Mouse (Mus musculus): Measurements from ENCODE around the gene Ankrd13d. TPM values are rescaled to one million over a fixed set of nuclear protein-coding genes. Genes with fewer than 3 reads are reported as not detected.

Gene Ankrd13d
- polyA plus RNA-seq, 1 experiment from 2014 or later = 5.0 TPM

DNA sequence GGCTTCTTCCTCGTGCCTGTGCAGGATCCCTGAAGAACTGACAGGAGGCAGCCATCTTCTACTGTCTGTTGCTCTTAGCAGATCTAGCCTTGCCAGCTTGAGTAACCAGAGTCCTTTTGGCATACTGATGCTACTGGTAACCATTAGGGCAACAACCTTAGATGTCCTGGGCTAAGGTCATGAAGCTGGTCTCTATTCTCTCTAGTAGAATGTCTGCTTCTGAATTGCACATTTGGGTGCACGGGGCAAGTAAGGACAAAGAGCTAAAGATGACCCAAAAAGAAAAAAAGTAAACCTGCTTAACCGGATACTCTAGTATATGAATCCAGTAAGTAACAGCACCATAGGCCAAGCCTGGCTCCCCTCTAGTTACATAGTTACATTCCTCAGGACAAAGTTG is 43.2 kb upstream of the Ankrd13d start:
- TF ChIP-seq CTCF (IDR thresholded peaks at IDR 0.05; ENCODE audit: low read depth) = no peak
- no peak for TF ChIP-seq EP300 (optimal IDR thresholded peaks at IDR 0.05)
- Histone ChIP-seq H3K36me3 (ENCODE audit: control insufficient read depth, insufficient read depth, low read length) (peaks cover 35% of the 10 kb centered on the region), H3K9ac (ENCODE audit: low read length) (no peak overlapping the region), H3K4me3 (ENCODE audit: low read depth, low read length) (no peak overlapping the region), H3K27ac (replicated peaks) (no peak overlapping the region), H3K4me2 (replicated peaks; ENCODE audit: low read depth) (no peak overlapping the region), H3K27me3 (ENCODE audit: control insufficient read depth, insufficient read depth, low read length) (no peaks in the 10 kb centered on the region), H3K4me1 (replicated peaks; ENCODE audit: control insufficient read depth, insufficient read depth) (no peaks in the 10 kb centered on the region), H3K9me3 (ENCODE audit: control insufficient read depth, low read length) (no peaks in the 10 kb centered on the region)
- ATAC-seq (ENCODE audit: low FRiP score, low TSS enrichment) (no peak), DNase-seq (ENCODE audit: low spot score) (no peak)
- 69% methylated on average over 3 of the region's 3 CpGs for WGBS

DNA sequence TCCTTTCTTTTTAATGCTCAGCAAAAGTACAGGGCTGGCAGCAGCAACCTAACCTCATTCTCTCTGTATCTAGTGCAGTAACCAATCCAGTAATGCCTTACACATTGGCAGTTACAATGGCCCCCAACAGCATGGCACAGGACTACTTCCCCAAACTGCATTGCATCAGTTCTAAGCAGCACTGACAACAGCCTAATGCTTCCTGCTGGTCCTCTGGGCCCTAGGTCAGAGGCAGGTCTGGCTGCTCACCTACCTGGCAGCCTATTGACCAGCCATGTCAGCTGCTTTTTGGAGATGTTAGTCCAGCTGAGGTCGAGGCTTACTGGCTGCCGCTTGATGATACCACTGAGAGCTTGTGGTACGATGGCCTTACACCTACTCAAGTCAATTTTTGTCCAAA is 39.2 kb upstream of the Ankrd13d start:
- H3K9me3 ChIP-seq (ENCODE audit: control insufficient read depth, low read length) = no peaks in the 10 kb centered on the region
- H3K4me2 ChIP-seq (replicated peaks; ENCODE audit: low read depth) = no peak overlapping the region
- H3K27me3 ChIP-seq (ENCODE audit: control insufficient read depth, insufficient read depth, low read length) = no peaks in the 10 kb centered on the region
- H3K9ac ChIP-seq (ENCODE audit: low read length) = no peak overlapping the region
- H3K4me1 ChIP-seq (replicated peaks; ENCODE audit: control insufficient read depth, insufficient read depth) = no peaks in the 10 kb centered on the region
- no peak overlapping the region for H3K27ac ChIP-seq (replicated peaks)
- WGBS = 86% methylated on average over 3 of the region's 3 CpGs
- peaks cover 50% of the 10 kb centered on the region for H3K36me3 ChIP-seq (ENCODE audit: control insufficient read depth, insufficient read depth, low read length)
- TF ChIP-seq CTCF (IDR thresholded peaks at IDR 0.05; ENCODE audit: low read depth) = no peak
- no peak for TF ChIP-seq EP300 (optimal IDR thresholded peaks at IDR 0.05)
- H3K4me3 ChIP-seq (ENCODE audit: low read depth, low read length) = no peak overlapping the region
- no peak for DNase-seq (ENCODE audit: low spot score)
- no peak for ATAC-seq (ENCODE audit: low FRiP score, low TSS enrichment)

DNA sequence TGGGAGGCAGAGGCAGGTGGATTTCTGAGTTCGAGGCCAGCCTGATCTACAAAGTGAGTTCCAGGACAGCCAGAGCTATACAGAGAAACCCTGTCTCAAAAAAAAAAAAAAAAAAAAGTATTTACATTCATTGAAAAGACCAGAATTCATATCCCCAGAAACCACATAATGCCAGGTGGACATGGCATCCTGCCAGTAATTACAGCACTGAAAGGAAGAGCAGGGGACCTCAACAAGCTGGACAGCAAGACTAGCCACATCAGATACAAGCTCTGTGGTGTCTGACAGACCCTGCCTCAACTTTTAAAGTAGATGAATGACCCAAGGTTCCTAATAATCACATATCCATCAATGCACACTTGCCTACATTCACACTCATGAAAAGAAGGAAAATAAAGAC is 38.7 kb upstream of the Ankrd13d start:
- Histone ChIP-seq H3K36me3 (ENCODE audit: control insufficient read depth, insufficient read depth, low read length) (peaks cover 50% of the 10 kb centered on the region), H3K9ac (ENCODE audit: low read length) (no peak overlapping the region), H3K4me3 (ENCODE audit: low read depth, low read length) (no peak overlapping the region), H3K4me1 (replicated peaks; ENCODE audit: control insufficient read depth, insufficient read depth) (no peaks in the 10 kb centered on the region), H3K27me3 (ENCODE audit: control insufficient read depth, insufficient read depth, low read length) (no peaks in the 10 kb centered on the region), H3K9me3 (ENCODE audit: control insufficient read depth, low read length) (no peaks in the 10 kb centered on the region), H3K27ac (replicated peaks) (no peak overlapping the region), H3K4me2 (replicated peaks; ENCODE audit: low read depth) (no peak overlapping the region)
- DNase-seq (ENCODE audit: low spot score) (no peak), ATAC-seq (ENCODE audit: low FRiP score, low TSS enrichment) (no peak)
- WGBS = 91% methylated on average over 1 of the region's 1 CpGs
- TF ChIP-seq EP300 (optimal IDR thresholded peaks at IDR 0.05) (no peak), CTCF (IDR thresholded peaks at IDR 0.05; ENCODE audit: low read depth) (no peak)

DNA sequence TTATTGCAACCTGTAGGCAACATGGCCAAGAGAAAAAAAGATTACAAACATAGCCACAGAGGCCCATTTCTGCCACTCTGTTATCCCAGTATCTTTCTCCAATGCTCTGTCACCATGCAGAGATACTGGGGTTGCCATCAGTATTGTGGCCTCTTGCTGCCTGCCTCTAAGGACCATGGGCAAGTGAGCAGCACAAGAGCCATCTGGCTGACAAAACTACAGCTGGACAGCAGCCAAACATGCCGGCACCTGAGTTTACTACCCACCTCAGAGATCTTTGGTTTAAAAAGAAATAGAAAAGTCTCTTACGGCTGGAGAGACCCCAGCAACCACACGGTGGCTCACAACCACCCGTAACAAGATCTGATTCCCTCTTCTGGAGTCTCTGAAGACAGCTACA is 36.3 kb upstream of the Ankrd13d start:
- H3K9ac ChIP-seq (ENCODE audit: low read length) = no peak overlapping the region
- WGBS = 70% methylated on average over 4 of the region's 4 CpGs
- TF ChIP-seq CTCF (IDR thresholded peaks at IDR 0.05; ENCODE audit: low read depth) = no peak
- TF ChIP-seq EP300 (optimal IDR thresholded peaks at IDR 0.05) = no peak
- H3K4me3 ChIP-seq (ENCODE audit: low read depth, low read length) = no peak overlapping the region
- DNase-seq (ENCODE audit: low spot score) (no peak), ATAC-seq (ENCODE audit: low FRiP score, low TSS enrichment) (no peak)
- H3K4me1 ChIP-seq (replicated peaks; ENCODE audit: control insufficient read depth, insufficient read depth) = no peaks in the 10 kb centered on the region
- no peaks in the 10 kb centered on the region for H3K27me3 ChIP-seq (ENCODE audit: control insufficient read depth, insufficient read depth, low read length)
- H3K4me2 ChIP-seq (replicated peaks; ENCODE audit: low read depth) = no peak overlapping the region
- H3K9me3 ChIP-seq (ENCODE audit: control insufficient read depth, low read length) = no peaks in the 10 kb centered on the region
- H3K27ac ChIP-seq (replicated peaks) = no peak overlapping the region
- peaks cover 42% of the 10 kb centered on the region for H3K36me3 ChIP-seq (ENCODE audit: control insufficient read depth, insufficient read depth, low read length)

DNA sequence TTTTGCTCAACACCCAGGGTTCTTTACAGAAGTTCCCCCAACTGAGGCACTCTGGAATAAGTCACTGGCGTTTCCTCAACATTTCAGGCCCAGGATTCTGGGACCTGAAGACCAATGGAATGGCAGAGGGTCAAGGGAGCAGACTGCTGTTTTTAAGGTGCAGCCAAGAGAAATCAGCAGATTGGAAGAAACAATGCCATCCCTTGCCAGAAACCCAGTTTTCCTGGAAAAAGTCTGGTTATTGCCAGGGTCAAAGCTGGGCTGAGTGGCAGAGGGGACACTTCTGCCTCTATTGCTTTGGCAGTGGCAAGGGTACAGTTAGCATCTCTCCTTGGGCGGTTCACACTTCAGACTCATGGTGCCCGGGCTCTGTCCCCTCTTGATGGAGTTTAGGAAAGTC is 34.2 kb upstream of the Ankrd13d start:
- H3K9ac ChIP-seq (ENCODE audit: low read length) = no peak overlapping the region
- H3K27ac ChIP-seq (replicated peaks) = no peak overlapping the region
- H3K27me3 ChIP-seq (ENCODE audit: control insufficient read depth, insufficient read depth, low read length) = no peaks in the 10 kb centered on the region
- H3K36me3 ChIP-seq (ENCODE audit: control insufficient read depth, insufficient read depth, low read length) = peaks cover 32% of the 10 kb centered on the region
- H3K4me1 ChIP-seq (replicated peaks; ENCODE audit: control insufficient read depth, insufficient read depth) = no peaks in the 10 kb centered on the region
- DNase-seq (ENCODE audit: low spot score) = no peak
- no peaks in the 10 kb centered on the region for H3K9me3 ChIP-seq (ENCODE audit: control insufficient read depth, low read length)
- ATAC-seq (ENCODE audit: low FRiP score, low TSS enrichment) = no peak
- 82% methylated on average over 3 of the region's 3 CpGs for WGBS
- H3K4me3 ChIP-seq (ENCODE audit: low read depth, low read length) = no peak overlapping the region
- H3K4me2 ChIP-seq (replicated peaks; ENCODE audit: low read depth) = no peak overlapping the region
- TF ChIP-seq EP300 (optimal IDR thresholded peaks at IDR 0.05) = no peak
- no peak for TF ChIP-seq CTCF (IDR thresholded peaks at IDR 0.05; ENCODE audit: low read depth)

DNA sequence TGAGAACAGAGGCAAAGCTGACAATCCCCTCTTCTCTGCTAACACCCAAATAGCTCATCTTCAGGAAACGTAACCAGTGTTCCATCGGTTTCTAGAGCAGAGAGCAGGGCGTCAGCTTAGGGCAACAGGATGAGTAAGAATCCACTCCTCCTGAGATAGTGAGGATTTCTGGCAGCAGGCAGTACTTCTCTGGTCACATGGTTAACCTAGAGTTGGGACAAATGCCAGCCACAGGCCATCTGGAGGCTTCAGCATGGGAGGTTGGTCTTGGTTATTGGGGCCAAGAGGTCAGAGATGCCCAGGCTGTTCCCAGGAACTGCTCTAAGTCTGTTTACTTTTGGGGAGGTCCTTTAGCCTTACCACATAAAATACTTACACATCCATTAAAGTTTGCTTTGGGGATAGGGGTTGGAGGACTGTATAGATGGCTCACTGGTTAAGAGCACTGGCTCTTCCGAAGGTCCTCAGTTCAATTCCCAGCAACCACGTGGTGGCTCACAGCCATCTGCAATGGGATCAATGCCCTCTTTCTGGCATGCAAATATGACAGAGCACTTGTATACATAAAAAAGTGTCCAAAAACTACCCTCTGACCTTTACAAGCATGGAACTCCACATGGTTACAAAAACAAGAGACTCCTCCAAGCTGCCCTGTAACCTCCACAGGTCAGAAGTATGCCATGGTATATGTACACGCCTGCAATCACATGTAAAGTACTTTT is 32.4 kb upstream of the Ankrd13d start:
- Histone ChIP-seq H3K4me3 (ENCODE audit: low read depth, low read length) (no peak overlapping the region), H3K27me3 (ENCODE audit: control insufficient read depth, insufficient read depth, low read length) (no peaks in the 10 kb centered on the region), H3K36me3 (ENCODE audit: control insufficient read depth, insufficient read depth, low read length) (peaks cover 22% of the 10 kb centered on the region), H3K27ac (replicated peaks) (0 out of 2 replicates have a peak overlapping the region, but pooled peaks have one; percentile 30), H3K9me3 (ENCODE audit: control insufficient read depth, low read length) (no peaks in the 10 kb centered on the region), H3K9ac (ENCODE audit: low read length) (no peak overlapping the region), H3K4me2 (replicated peaks; ENCODE audit: low read depth) (no peak overlapping the region), H3K4me1 (replicated peaks; ENCODE audit: control insufficient read depth, insufficient read depth) (no peaks in the 10 kb centered on the region)
- TF ChIP-seq EP300 (optimal IDR thresholded peaks at IDR 0.05) (no peak), CTCF (IDR thresholded peaks at IDR 0.05; ENCODE audit: low read depth) (no peak)
- peak; percentile 66 for ATAC-seq (ENCODE audit: low FRiP score, low TSS enrichment)
- 55% methylated on average over 6 of the region's 6 CpGs for WGBS
- DNase-seq (ENCODE audit: low spot score) = peak; percentile 44
